ENCODE assay signal across 8 mouse cellular contexts in the genomic region with DNA sequence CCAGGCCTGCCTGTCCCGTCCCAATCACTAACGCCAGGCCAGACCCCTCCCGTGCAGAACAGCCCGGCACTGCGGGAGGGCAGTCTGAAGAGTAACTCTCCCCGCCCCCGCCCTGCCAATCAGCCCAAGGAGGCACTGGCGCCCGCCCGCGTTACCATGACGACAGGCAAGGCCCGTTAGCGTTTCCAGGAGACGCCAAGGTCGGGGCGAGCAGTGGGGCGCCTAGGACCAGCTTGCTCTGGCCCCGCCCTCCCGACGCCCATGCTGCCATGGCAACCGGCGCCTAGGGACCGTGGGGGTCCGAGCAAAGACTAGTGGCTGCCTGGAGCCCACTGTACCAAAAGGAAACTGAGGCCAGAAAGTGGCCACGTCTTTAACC. TPM values are rescaled to one million over a fixed set of nuclear protein-coding genes. Genes with fewer than 3 reads are reported as not detected.
DNase-seq lines count a peak whose midpoint lies in the region; ATAC-seq and TF ChIP-seq lines count a peak whose summit lies in the region.

No protein-coding gene starts in this region.

- DNase-seq in MN1 (ENCODE audit: low spot score), result peak; percentile 93
- DNase-seq in heart, postnatal 36 days, result peak; percentile 61 to 73
- peak; percentile 91 to 94 for DNase-seq in kidney, postnatal 4 days
- DNase-seq in lung, adult 2 months, result peak; percentile 60
- DNase-seq in thymus, postnatal 0 days (ENCODE audit: low spot score), result peak; percentile 75

- no peak for TF ChIP-seq CTCF in lung, adult 2 months (IDR thresholded peaks at IDR 0.05; ENCODE audit: insufficient read depth, low read length)

- H3K9me3 ChIP-seq in neural tube, embryonic 13.5 days, result no peaks in the 10 kb centered on the region

- peak overlapping the region; percentile 12; the same call in 1 of the 2 replicates for H3K4me3 ChIP-seq in brown adipose tissue, adult 24 weeks (ENCODE audit: insufficient read depth, low read depth, low read length)
- no peak overlapping the region for H3K4me3 ChIP-seq in lung, adult 2 months (replicated peaks; ENCODE audit: extremely low read depth, low read depth, low read length)
- peak overlapping the region; percentile 13 for H3K4me3 ChIP-seq in neural tube, embryonic 13.5 days

- peaks cover 6% of the 10 kb centered on the region for H3K4me1 ChIP-seq in brown adipose tissue, adult 24 weeks (ENCODE audit: control insufficient read depth, insufficient read depth, insufficient read length, low read length)
- H3K4me1 ChIP-seq in lung, adult 2 months (ENCODE audit: control insufficient read depth, insufficient read depth, low read length), result peaks cover 7% of the 10 kb centered on the region; the same call in 1 of the 2 replicates
- H3K4me1 ChIP-seq in neural tube, embryonic 13.5 days (replicated peaks), result peaks cover 85% of the 10 kb centered on the region

- peaks cover 22% of the 10 kb centered on the region for H3K36me3 ChIP-seq in neural tube, embryonic 13.5 days

- intact Hi-C loops in heart, postnatal 36 days (cut with DNase I), result no loop called here

- peak overlapping the region; percentile 52 for H3K9ac ChIP-seq in neural tube, embryonic 13.5 days

- 7% methylated on average over 24 of the region's 26 CpGs for WGBS in lung, adult 2 months
- under 1% methylated on average over 26 of the region's 26 CpGs for WGBS in neural tube, embryonic 13.5 days

- peaks cover 6% of the 10 kb centered on the region; the same call in 1 of the 2 replicates for H3K27me3 ChIP-seq in neural tube, embryonic 13.5 days

- no peak for TF ChIP-seq POLR2A in lung, adult 2 months (IDR thresholded peaks at IDR 0.05; ENCODE audit: borderline replicate concordance, extremely low read depth, low read depth, low read length)

- ATAC-seq in erythroid progenitor cell, adult 5-6 weeks (replicated peaks; ENCODE audit: low FRiP score, poor library complexity, severe bottlenecking), result peak; percentile 73
- ATAC-seq in neural tube, embryonic 13.5 days (ENCODE audit: low read depth), result peak; percentile 51

- H3K27ac ChIP-seq in brown adipose tissue, adult 24 weeks (replicated peaks; ENCODE audit: low read depth, low read length), result no peak overlapping the region
- peak overlapping the region; percentile 89 for H3K27ac ChIP-seq in neural tube, embryonic 13.5 days (replicated peaks)

- H3K4me2 ChIP-seq in neural tube, embryonic 13.5 days, result peak overlapping the region; percentile 52

RNA-seq across cellular contexts. Expression of a gene that starts 7.1 kb away (rescaled TPM):
- polyA plus RNA-seq in brown adipose tissue, adult 24 weeks (2012; ENCODE audit: insufficient read depth, insufficient read length, missing spikeins), result 7.7 and 17.4 TPM in 2 replicates
- 5.8 and 15.9 TPM in 2 replicates for total RNA-seq in erythroid progenitor cell, adult 5-6 weeks (2015; ENCODE audit: low replicate concordance)
- total RNA-seq in erythroid progenitor cell, adult 5-6 weeks (2017; ENCODE audit: low replicate concordance), result 2.5 and 8.0 TPM in 2 replicates
- 10 to 100 TPM; 22.2 to 25.8 TPM for total RNA-seq in heart, postnatal 36 days (2021)
- polyA plus RNA-seq in lung, adult 2 months (2012; rRNA removed), result 102 and 112 TPM in 2 replicates
- 113 and 115 TPM in 2 replicates for polyA plus RNA-seq in neural tube, embryonic 13.5 days (2015; fragmentation: Nextera tagmentation; extraction: Ambion mirVana)
- 78.9 and 88.4 TPM in 2 replicates for polyA plus RNA-seq in thymus, postnatal 0 days (2015; fragmentation: Nextera tagmentation; extraction: Ambion mirVana)

RNA-seq across cellular contexts. Expression of a gene that starts 7.4 kb away (rescaled TPM):
- polyA plus RNA-seq in brown adipose tissue, adult 24 weeks (2012; ENCODE audit: insufficient read depth, insufficient read length, missing spikeins), result 29.6 and 45.0 TPM in 2 replicates
- total RNA-seq in erythroid progenitor cell, adult 5-6 weeks (2015; ENCODE audit: low replicate concordance), result 9.0 and 13.0 TPM in 2 replicates
- 18.1 and 30.6 TPM in 2 replicates for total RNA-seq in erythroid progenitor cell, adult 5-6 weeks (2017; ENCODE audit: low replicate concordance)
- total RNA-seq in heart, postnatal 36 days (2021), result 10 to 100 TPM; 28.9 to 35.0 TPM
- 228 and 351 TPM in 2 replicates for polyA plus RNA-seq in lung, adult 2 months (2012; rRNA removed)
- 117 and 141 TPM in 2 replicates for polyA plus RNA-seq in neural tube, embryonic 13.5 days (2015; fragmentation: Nextera tagmentation; extraction: Ambion mirVana)
- 135 and 142 TPM in 2 replicates for polyA plus RNA-seq in thymus, postnatal 0 days (2015; fragmentation: Nextera tagmentation; extraction: Ambion mirVana)

RNA-seq across cellular contexts. Expression of a gene that starts 14.7 kb away (rescaled TPM):
- 2.0 TPM in 2 replicates for polyA plus RNA-seq in brown adipose tissue, adult 24 weeks (2012; ENCODE audit: insufficient read depth, insufficient read length, missing spikeins)
- total RNA-seq in erythroid progenitor cell, adult 5-6 weeks (2015; ENCODE audit: low replicate concordance), result 2.5 and 11.7 TPM in 2 replicates
- 2.3 and 3.5 TPM in 2 replicates for total RNA-seq in erythroid progenitor cell, adult 5-6 weeks (2017; ENCODE audit: low replicate concordance)
- total RNA-seq in heart, postnatal 36 days (2021), result 1 to 10 TPM; 1.9 to 3.0 TPM
- polyA plus RNA-seq in lung, adult 2 months (2012; rRNA removed), result 10.4 and 10.5 TPM in 2 replicates
- 1.5 and 1.8 TPM in 2 replicates for polyA plus RNA-seq in neural tube, embryonic 13.5 days (2015; fragmentation: Nextera tagmentation; extraction: Ambion mirVana)
- polyA plus RNA-seq in thymus, postnatal 0 days (2015; fragmentation: Nextera tagmentation; extraction: Ambion mirVana), result 4.7 and 5.8 TPM in 2 replicates

RNA-seq across cellular contexts. Expression of a gene that starts 31.0 kb away (rescaled TPM):
- 1.7 TPM in 2 replicates for polyA plus RNA-seq in brown adipose tissue, adult 24 weeks (2012; ENCODE audit: insufficient read depth, insufficient read length, missing spikeins)
- not detected in 2 replicates for total RNA-seq in erythroid progenitor cell, adult 5-6 weeks (2015; ENCODE audit: low replicate concordance)
- total RNA-seq in erythroid progenitor cell, adult 5-6 weeks (2017; ENCODE audit: low replicate concordance), result not detected in 2 replicates
- 1 to 10 TPM in 1 of 2 experiments, under 1 TPM in 1; 0.22 to 1.6 TPM for total RNA-seq in heart, postnatal 36 days (2021)
- 5.4 and 6.6 TPM in 2 replicates for polyA plus RNA-seq in lung, adult 2 months (2012; rRNA removed)
- not detected in 2 replicates for polyA plus RNA-seq in neural tube, embryonic 13.5 days (2015; fragmentation: Nextera tagmentation; extraction: Ambion mirVana)
- polyA plus RNA-seq in thymus, postnatal 0 days (2015; fragmentation: Nextera tagmentation; extraction: Ambion mirVana), result 1.2 and 1.4 TPM in 2 replicates

RNA-seq across cellular contexts. Expression of a gene that starts 58.9 kb away (rescaled TPM):
- polyA plus RNA-seq in brown adipose tissue, adult 24 weeks (2012; ENCODE audit: insufficient read depth, insufficient read length, missing spikeins), result 31.0 and 37.7 TPM in 2 replicates
- 0.36 and 6.3 TPM in 2 replicates for total RNA-seq in erythroid progenitor cell, adult 5-6 weeks (2015; ENCODE audit: low replicate concordance)
- total RNA-seq in erythroid progenitor cell, adult 5-6 weeks (2017; ENCODE audit: low replicate concordance), result under 0.01 and 3.0 TPM in 2 replicates
- total RNA-seq in heart, postnatal 36 days (2021), result 10 to 100 TPM; 39.6 to 44.9 TPM
- 32.2 and 33.7 TPM in 2 replicates for polyA plus RNA-seq in lung, adult 2 months (2012; rRNA removed)
- polyA plus RNA-seq in neural tube, embryonic 13.5 days (2015; fragmentation: Nextera tagmentation; extraction: Ambion mirVana), result 102 and 108 TPM in 2 replicates
- 33.2 and 43.0 TPM in 2 replicates for polyA plus RNA-seq in thymus, postnatal 0 days (2015; fragmentation: Nextera tagmentation; extraction: Ambion mirVana)
